Mouse (Mus musculus): ENCODE results near the gene Sohlh2. TPM values are rescaled to one million over a fixed set of nuclear protein-coding genes. Genes with fewer than 3 reads are reported as not detected.
A peak's percentile ranks its signal among the peaks of the same experiment; 100 is the strongest.

Gene Sohlh2
- 0.15 TPM in 1 of 2 replicates, not detected in the other for polyA plus RNA-seq (2014; fragmentation: Nextera tagmentation; extraction: Ambion mirVana)

DNA sequence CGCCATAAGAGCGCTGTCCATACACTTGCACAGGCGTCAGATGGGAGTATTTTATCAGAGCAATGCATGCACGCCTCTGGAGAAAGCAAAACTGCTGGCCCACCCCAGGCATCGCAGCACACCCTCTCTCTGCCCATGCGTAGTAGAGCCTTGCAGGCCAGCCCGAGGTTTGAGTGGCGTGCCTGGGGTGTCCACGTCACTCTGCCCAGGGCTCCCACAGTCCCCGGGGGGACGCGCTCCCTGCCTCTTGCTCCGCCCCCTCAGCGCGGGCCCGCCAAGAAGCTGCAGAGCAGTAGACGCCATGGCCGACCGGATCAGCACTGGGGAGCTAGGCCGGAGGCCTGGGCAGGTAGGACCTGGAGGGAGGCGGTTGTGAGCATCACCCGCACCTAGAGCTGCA, at the start of gene Sohlh2:
Gene Sohlh2 (plus strand): TSS at position 263 of the 400 bp plus-strand sequence.
- no peak for ATAC-seq (ENCODE audit: low read depth)

DNA sequence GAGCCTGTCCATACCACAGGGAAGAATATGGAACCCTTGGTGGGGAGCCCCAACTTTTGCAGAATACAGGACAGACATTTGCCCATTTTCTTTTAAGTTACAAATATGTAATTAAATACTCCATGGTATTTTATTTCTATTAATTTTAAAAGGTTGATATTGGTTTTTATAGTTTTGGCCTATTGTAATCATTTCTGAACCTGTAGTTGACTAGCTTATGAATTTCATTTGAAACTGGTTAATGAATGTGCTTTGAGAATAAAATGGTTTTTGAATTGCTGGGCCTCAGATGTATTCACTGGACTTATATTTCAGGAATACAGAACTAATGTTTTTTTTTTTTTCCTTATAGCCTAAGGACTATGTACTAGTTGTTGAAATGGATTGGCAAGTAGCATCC, 44.8 kb upstream of the Sohlh2 start, which contains the start of gene Ccdc169:
Gene Ccdc169 (plus strand): TSS at position 301 of the 400 bp plus-strand sequence.
- H3K36me3 ChIP-seq (ENCODE audit: control insufficient read depth, insufficient read depth, low read length) = peaks cover 60% of the 10 kb centered on the region
- H3K9ac ChIP-seq (ENCODE audit: low read depth, low read length) = no peak within 1 kb of the TSS
- no peak within 1 kb of the TSS for H3K27ac ChIP-seq (replicated peaks; ENCODE audit: low read depth, low read length)
- DNase-seq (ENCODE audit: low spot score) (no peak), ATAC-seq (ENCODE audit: low read depth) (no peak)
- H3K9me3 ChIP-seq (ENCODE audit: control insufficient read depth, low read length) = no peaks in the 10 kb centered on the region
- no peaks in the 10 kb centered on the region for H3K27me3 ChIP-seq (replicated peaks; ENCODE audit: control insufficient read depth, insufficient read depth, low read length)
- H3K4me3 ChIP-seq (ENCODE audit: low read depth, low read length) = no peak within 1 kb of the TSS
- no peak within 1 kb of the TSS for H3K4me2 ChIP-seq (ENCODE audit: low read depth, low read length)
- H3K4me1 ChIP-seq (ENCODE audit: control insufficient read depth, insufficient read depth, low read length) = no peaks in the 10 kb centered on the region

More for the DNA sequence above, at the start of gene Sohlh2:
- Histone ChIP-seq H3K4me2 (ENCODE audit: low read depth, low read length) (no peak within 1 kb of the TSS), H3K4me3 (ENCODE audit: low read depth, low read length) (no peak within 1 kb of the TSS), H3K27me3 (replicated peaks; ENCODE audit: control insufficient read depth, insufficient read depth, low read length) (no peaks in the 10 kb centered on the region), H3K36me3 (ENCODE audit: control insufficient read depth, insufficient read depth, low read length) (no peaks in the 10 kb centered on the region), H3K9me3 (ENCODE audit: control insufficient read depth, low read length) (no peaks in the 10 kb centered on the region), H3K9ac (ENCODE audit: low read depth, low read length) (no peak within 1 kb of the TSS), H3K27ac (replicated peaks; ENCODE audit: low read depth, low read length) (no peak within 1 kb of the TSS), H3K4me1 (ENCODE audit: control insufficient read depth, insufficient read depth, low read length) (no peaks in the 10 kb centered on the region)
- WGBS = 93% methylated on average over 22 of the region's 22 CpGs
- DNase-seq (ENCODE audit: low spot score) = no peak

- Histone ChIP-seq H3K27ac (replicated peaks; ENCODE audit: low read depth, low read length) (no peak overlapping the region), H3K36me3 (ENCODE audit: control insufficient read depth, insufficient read depth, low read length) (peaks cover 34% of the 10 kb centered on the region), H3K9ac (ENCODE audit: low read depth, low read length) (no peak overlapping the region), H3K4me2 (ENCODE audit: low read depth, low read length) (no peak overlapping the region), H3K4me1 (ENCODE audit: control insufficient read depth, insufficient read depth, low read length) (no peaks in the 10 kb centered on the region), H3K9me3 (ENCODE audit: control insufficient read depth, low read length) (no peaks in the 10 kb centered on the region), H3K4me3 (ENCODE audit: low read depth, low read length) (no peak overlapping the region), H3K27me3 (replicated peaks; ENCODE audit: control insufficient read depth, insufficient read depth, low read length) (no peaks in the 10 kb centered on the region)
- no peak for ATAC-seq (ENCODE audit: low read depth)
- DNase-seq (ENCODE audit: low spot score) = no peak
- WGBS = 96% methylated on average over 12 of the region's 12 CpGs
Measured at GRCm38 (mm10) chr3:55139837-55140236, 42.0 kb upstream of the Sohlh2 start.

DNA sequence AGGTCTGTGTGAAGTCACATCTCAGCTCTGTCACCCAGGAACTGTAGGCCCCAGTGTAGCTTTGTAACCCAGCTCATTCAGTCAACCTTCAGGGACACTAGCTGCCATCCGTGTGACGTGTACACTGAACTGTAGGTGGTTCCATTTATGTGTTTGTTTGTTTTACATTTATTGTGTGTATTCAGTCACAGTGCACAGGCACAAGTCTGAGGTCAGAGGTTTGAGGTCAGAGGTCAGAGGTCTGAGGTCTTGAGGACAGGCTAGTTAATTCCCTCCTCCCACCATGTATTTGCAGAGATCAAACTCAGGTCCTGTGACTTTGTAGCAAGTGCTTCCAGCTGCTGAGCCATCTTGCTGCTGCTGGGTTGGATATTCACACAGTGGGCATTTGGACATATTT, 40.4 kb upstream of the Sohlh2 start:
- H3K4me3 ChIP-seq (ENCODE audit: low read depth, low read length) = no peak overlapping the region
- H3K9me3 ChIP-seq (ENCODE audit: control insufficient read depth, low read length) = no peaks in the 10 kb centered on the region
- peaks cover 18% of the 10 kb centered on the region for H3K36me3 ChIP-seq (ENCODE audit: control insufficient read depth, insufficient read depth, low read length)
- H3K27me3 ChIP-seq (replicated peaks; ENCODE audit: control insufficient read depth, insufficient read depth, low read length) = no peaks in the 10 kb centered on the region
- WGBS = 49% methylated on average over 2 of the region's 2 CpGs
- DNase-seq (ENCODE audit: low spot score) (no peak), ATAC-seq (ENCODE audit: low read depth) (no peak)
- H3K4me1 ChIP-seq (ENCODE audit: control insufficient read depth, insufficient read depth, low read length) = no peaks in the 10 kb centered on the region
- H3K4me2 ChIP-seq (ENCODE audit: low read depth, low read length) = no peak overlapping the region
- H3K9ac ChIP-seq (ENCODE audit: low read depth, low read length) = no peak overlapping the region
- H3K27ac ChIP-seq (replicated peaks; ENCODE audit: low read depth, low read length) = no peak overlapping the region

- H3K36me3 ChIP-seq (ENCODE audit: control insufficient read depth, insufficient read depth, low read length) = no peaks in the 10 kb centered on the region
- 73% methylated on average over 4 of the region's 4 CpGs for WGBS
- H3K4me2 ChIP-seq (ENCODE audit: low read depth, low read length) = no peak overlapping the region
- H3K9me3 ChIP-seq (ENCODE audit: control insufficient read depth, low read length) = no peaks in the 10 kb centered on the region
- H3K4me3 ChIP-seq (ENCODE audit: low read depth, low read length) = no peak overlapping the region
- DNase-seq (ENCODE audit: low spot score) (no peak), ATAC-seq (ENCODE audit: low read depth) (no peak)
- peaks cover 5% of the 10 kb centered on the region; the same call in 1 of the 2 replicates for H3K4me1 ChIP-seq (ENCODE audit: control insufficient read depth, insufficient read depth, low read length)
- H3K9ac ChIP-seq (ENCODE audit: low read depth, low read length) = no peak overlapping the region
- H3K27ac ChIP-seq (replicated peaks; ENCODE audit: low read depth, low read length) = no peak overlapping the region
- H3K27me3 ChIP-seq (replicated peaks; ENCODE audit: control insufficient read depth, insufficient read depth, low read length) = no peaks in the 10 kb centered on the region
Measured at GRCm38 (mm10) chr3:55144916-55145315, 36.9 kb upstream of the Sohlh2 start.

- H3K4me2 ChIP-seq (ENCODE audit: low read depth, low read length) = no peak overlapping the region
- H3K4me1 ChIP-seq (ENCODE audit: control insufficient read depth, insufficient read depth, low read length) = peaks cover 5% of the 10 kb centered on the region; the same call in 1 of the 2 replicates
- H3K9me3 ChIP-seq (ENCODE audit: control insufficient read depth, low read length) = no peaks in the 10 kb centered on the region
- H3K27me3 ChIP-seq (replicated peaks; ENCODE audit: control insufficient read depth, insufficient read depth, low read length) = no peaks in the 10 kb centered on the region
- H3K9ac ChIP-seq (ENCODE audit: low read depth, low read length) = no peak overlapping the region
- WGBS = 52% methylated on average over 6 of the region's 6 CpGs
- no peak for ATAC-seq (ENCODE audit: low read depth)
- no peaks in the 10 kb centered on the region for H3K36me3 ChIP-seq (ENCODE audit: control insufficient read depth, insufficient read depth, low read length)
- no peak for DNase-seq (ENCODE audit: low spot score)
- H3K27ac ChIP-seq (replicated peaks; ENCODE audit: low read depth, low read length) = no peak overlapping the region
- H3K4me3 ChIP-seq (ENCODE audit: low read depth, low read length) = no peak overlapping the region
Measured at GRCm38 (mm10) chr3:55146441-55146840, 35.4 kb upstream of the Sohlh2 start.

- Histone ChIP-seq H3K27me3 (replicated peaks; ENCODE audit: control insufficient read depth, insufficient read depth, low read length) (no peaks in the 10 kb centered on the region), H3K9me3 (ENCODE audit: control insufficient read depth, low read length) (no peaks in the 10 kb centered on the region), H3K4me3 (ENCODE audit: low read depth, low read length) (no peak overlapping the region), H3K9ac (ENCODE audit: low read depth, low read length) (no peak overlapping the region), H3K27ac (replicated peaks; ENCODE audit: low read depth, low read length) (no peak overlapping the region), H3K36me3 (ENCODE audit: control insufficient read depth, insufficient read depth, low read length) (no peaks in the 10 kb centered on the region), H3K4me1 (ENCODE audit: control insufficient read depth, insufficient read depth, low read length) (peaks cover 5% of the 10 kb centered on the region; the same call in 1 of the 2 replicates), H3K4me2 (ENCODE audit: low read depth, low read length) (no peak overlapping the region)
- ATAC-seq (ENCODE audit: low read depth) (no peak), DNase-seq (ENCODE audit: low spot score) (no peak)
- 82% methylated on average over 2 of the region's 2 CpGs for WGBS
Measured at GRCm38 (mm10) chr3:55147156-55147555, 34.7 kb upstream of the Sohlh2 start.

GRCm38 (mm10) chr3:55148091-55148490, 33.7 kb upstream of the Sohlh2 start:
- Histone ChIP-seq H3K4me1 (ENCODE audit: control insufficient read depth, insufficient read depth, low read length) (peaks cover 5% of the 10 kb centered on the region; the same call in 1 of the 2 replicates), H3K9ac (ENCODE audit: low read depth, low read length) (no peak overlapping the region), H3K4me3 (ENCODE audit: low read depth, low read length) (no peak overlapping the region), H3K36me3 (ENCODE audit: control insufficient read depth, insufficient read depth, low read length) (no peaks in the 10 kb centered on the region), H3K9me3 (ENCODE audit: control insufficient read depth, low read length) (no peaks in the 10 kb centered on the region), H3K27ac (replicated peaks; ENCODE audit: low read depth, low read length) (no peak overlapping the region), H3K27me3 (replicated peaks; ENCODE audit: control insufficient read depth, insufficient read depth, low read length) (no peaks in the 10 kb centered on the region), H3K4me2 (ENCODE audit: low read depth, low read length) (no peak overlapping the region)
- DNase-seq (ENCODE audit: low spot score) = peak; percentile 52
- no peak for ATAC-seq (ENCODE audit: low read depth)
- 14% methylated on average over 3 of the region's 3 CpGs for WGBS

GRCm38 (mm10) chr3:55151656-55152433, 30.0 kb upstream of the Sohlh2 start:
- Histone ChIP-seq H3K4me1 (ENCODE audit: control insufficient read depth, insufficient read depth, low read length) (peaks cover 5% of the 10 kb centered on the region; the same call in 1 of the 2 replicates), H3K4me2 (ENCODE audit: low read depth, low read length) (no peak overlapping the region), H3K27me3 (replicated peaks; ENCODE audit: control insufficient read depth, insufficient read depth, low read length) (no peaks in the 10 kb centered on the region), H3K9me3 (ENCODE audit: control insufficient read depth, low read length) (no peaks in the 10 kb centered on the region), H3K9ac (ENCODE audit: low read depth, low read length) (no peak overlapping the region), H3K27ac (replicated peaks; ENCODE audit: low read depth, low read length) (no peak overlapping the region), H3K4me3 (ENCODE audit: low read depth, low read length) (no peak overlapping the region), H3K36me3 (ENCODE audit: control insufficient read depth, insufficient read depth, low read length) (no peaks in the 10 kb centered on the region)
- peak; percentile 37; the same call in 1 of the 2 replicates for ATAC-seq (ENCODE audit: low read depth)
- WGBS = 39% methylated on average over 7 of the region's 7 CpGs
- DNase-seq (ENCODE audit: low spot score) = peak; percentile 68
